Mouse (Mus musculus) thymus, postnatal 0 days (tissue): ENCODE measurements around the gene Eid3. TPM values are rescaled to one million over a fixed set of nuclear protein-coding genes. Genes with fewer than 3 reads are reported as not detected.
A peak's percentile ranks its signal among the peaks of the same experiment; 100 is the strongest.

Source experiments
- DNase-seq: peaks from one replicate; pipeline ENCODE4 v3.0.0-alpha.2; 2015; ENCODE audit warnings: low spot score
- polyA plus RNA-seq: library from polyadenylated mRNA; unstranded; fragments of >200 nt; fragmentation: Nextera tagmentation; extraction: Ambion mirVana; gene quantifications from 2 replicates; pipeline ENCODE4 v1.2.1, GENCODE M21; 2015

Eid3 gene
- polyA plus RNA-seq, 1 experiment from 2014 or later, result 0.27 TPM

DNA sequence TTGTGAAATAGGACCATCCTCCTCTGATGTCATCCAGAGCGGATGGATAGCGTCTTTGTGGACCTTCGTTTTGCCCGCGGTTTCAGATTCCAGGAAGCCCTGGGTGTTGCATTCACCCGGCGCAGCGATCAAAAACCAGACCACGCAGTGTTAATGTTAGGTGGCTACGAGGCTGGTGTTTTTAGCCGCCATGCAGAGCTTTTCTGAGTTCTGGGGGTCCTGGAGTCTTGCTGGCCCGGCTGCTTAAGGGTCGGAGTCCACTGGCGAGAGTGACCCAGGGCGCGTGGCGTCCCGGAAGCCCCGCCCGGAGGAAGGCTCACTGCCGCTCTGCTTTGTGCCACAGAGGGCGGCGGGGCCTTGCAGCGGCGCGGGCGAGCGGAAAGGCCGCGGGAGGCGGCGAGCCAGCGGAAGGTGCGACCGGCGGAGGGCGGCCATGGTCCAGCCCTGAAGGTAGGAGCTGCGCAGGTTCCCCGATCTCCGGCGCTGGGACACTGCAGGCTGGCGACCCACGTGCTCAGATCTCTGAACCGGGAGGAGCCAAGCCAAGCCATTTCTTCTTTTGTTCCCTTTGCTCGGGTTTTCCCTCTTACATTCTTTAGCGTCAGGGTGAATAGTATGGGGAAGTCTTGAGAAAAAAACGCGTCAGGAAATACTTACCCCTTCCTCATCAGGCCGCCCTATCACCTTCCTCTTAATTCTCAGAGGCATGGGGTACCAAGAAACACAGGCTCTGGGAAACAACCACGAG lies 6.1 kb upstream of the Eid3 start:
- peak; percentile 57 for DNase-seq

DNA sequence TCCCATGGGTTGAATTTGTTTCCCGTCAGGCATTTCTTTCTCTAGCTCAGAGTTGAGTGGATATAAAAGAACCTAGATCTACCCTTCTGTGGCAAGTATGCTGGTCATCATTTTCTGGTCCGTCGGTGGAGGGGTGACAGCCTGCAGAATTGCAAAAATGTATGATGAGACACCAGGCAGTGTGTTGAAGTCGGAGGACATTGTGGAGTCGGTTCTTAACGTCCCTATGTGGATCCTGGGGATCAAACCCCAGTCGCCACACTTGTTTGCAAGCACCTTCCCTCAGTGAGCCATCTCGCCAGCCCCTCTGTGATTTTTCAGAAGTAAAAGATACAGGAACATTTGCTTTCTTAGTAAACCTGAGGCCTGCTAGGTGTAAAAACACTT lies 5.5 kb upstream of the Eid3 start:
- peak; percentile 37 for DNase-seq

DNA sequence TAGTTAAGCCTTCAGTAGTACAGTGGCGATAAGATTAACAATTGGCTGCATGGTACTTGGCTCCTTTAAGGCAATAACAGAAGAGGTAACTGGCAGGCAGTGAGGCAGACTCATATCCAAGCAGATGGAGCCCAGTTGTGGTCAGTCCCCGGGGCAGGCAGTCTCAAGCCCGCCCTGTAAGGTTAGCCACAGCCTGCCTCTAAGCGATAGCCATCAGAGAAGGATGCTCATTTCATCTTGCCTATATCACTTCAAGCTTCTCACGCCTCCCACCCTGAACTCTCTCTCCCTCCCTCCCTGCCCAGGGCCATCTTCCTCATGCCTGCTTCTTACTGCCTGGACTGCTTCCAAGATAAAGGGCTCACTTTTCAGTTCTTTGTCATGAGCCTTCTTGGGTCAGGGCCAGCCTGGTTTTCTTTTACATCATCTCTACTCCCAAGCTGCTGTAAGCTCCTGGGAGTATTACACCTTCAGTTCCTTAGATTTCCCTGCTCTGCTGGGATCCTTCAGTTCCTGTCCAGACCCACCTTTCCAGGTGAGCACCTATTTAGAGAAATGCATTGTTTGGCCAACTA lies 3.2 kb upstream of the Eid3 start:
- DNase-seq, result no peak

DNA sequence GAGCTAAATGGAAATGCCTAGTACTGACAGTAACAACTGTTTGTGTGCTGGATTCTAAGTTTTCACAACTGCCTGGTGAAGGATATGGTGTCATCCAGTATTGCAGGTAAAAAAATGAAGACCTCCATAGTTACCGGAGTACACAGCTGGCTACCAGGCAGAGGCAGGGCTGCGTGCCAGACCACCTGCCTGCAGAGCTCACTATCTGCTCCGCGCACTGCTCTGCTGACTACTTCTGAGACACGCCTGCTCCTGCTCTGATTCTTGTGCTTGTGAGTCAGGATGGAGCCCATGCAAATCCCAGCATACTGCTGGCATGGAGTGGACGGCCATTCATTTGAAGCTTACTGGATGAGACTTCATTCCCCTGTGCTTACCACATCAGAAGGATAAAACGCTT lies 2.6 kb upstream of the Eid3 start:
- no peak for DNase-seq

DNA sequence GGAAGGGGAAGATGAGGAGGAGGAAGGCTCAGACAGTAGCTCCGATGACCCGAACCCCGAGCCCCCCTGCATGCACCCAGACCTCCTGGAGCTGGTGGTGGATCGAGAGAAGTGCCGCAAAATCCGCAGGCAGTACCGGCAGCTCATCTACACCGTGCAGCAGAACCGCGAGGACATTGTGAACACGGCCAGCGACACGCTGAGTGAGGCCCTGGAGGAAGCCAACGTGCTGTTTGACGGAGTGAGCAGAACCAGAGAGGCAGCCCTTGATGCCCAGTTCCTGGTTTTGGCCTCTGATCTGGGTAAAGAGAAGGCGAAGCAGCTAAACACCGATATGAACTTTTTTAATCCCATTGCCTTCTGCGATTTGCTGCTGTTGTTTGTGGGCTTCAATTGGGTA lies 406 bp downstream of the Eid3 start:
- no peak for DNase-seq

DNA sequence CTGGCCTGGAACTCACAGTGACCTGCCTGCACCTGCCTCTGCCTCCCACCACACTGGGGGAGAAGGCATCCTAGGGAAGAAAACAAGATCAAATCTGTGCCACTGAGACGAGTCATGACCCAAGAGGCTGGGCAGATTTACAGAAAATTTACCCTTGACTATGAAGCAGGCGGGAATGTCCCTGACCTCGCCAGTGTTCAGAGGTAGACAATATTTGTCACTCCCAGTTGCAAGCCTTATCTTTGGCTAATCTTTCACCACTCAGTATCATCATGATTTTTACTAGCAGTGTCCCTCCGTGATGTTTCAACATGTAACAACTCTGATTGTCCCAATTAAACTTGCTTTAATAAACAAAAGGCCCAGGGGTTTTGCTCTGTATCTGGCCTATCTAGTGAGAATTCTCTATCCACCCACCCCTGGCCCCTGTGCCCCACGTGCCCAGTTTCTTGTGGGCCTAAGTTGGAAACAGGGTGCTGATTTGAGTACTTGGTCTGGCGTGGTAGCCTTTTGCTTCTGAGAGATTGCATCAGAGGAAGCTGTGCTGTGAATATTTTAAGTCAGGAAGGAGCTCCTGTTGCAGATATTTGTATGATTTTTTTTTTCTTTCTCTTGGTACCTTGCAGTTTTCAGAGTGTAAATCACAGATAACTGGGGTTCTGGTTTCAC lies 2.1 kb downstream of the Eid3 start:
- DNase-seq, result no peak

DNA sequence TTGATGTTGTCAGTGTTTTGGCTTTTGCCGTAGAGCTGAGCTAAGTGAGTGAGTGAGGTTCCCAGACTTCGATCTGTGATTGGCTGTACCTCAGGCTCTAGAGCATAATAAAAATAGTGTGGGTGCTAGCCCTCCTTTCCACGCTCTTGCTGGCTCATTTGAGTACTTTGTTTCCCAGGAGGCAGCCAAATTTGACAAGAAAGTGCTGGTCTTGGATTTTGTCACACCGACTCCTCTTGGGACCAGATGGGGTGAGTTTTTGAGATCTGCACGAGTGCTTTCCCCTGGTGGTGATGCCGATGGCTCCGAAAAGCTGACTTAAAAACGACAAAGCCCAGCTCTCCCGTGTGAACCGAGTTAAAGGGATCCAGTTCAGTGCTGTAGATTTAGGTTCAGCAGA lies 9.0 kb downstream of the Eid3 start:
- DNase-seq, result no peak

DNA sequence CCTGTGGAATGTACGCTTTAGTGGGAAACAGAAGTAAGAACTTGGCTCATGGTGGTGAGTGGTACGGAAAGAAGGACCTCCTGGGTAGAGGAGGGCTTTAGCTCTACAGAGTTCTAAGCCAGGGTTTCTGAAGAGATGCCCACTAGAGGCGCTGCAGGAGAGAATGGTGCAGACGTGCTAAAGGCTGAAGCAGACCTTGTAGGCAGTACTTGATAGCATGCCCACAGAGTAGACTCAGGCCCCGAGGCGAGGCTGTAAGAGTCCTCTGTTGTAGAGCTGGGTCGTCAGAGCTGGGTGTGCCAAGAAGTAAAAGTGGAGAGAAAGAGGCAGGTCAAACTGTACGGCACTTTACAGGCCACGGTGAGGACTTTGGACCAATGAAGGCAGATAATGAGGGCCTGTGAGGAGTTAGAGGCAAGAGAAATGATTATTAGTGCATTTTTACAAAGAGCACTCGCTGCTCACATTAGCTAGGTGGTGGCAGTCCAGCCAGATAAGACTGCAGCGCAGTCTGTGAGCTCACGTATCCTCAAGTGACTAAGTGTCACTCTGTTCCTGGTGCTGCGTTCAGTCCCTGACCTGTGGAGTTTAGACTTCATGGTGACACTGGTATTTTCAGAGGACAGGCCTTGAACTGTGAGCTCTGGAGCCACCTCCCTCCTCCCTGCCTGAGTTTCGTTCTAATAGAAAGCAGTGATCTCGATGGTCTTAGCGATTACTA lies 9.8 kb downstream of the Eid3 start:
- no peak for DNase-seq

DNA sequence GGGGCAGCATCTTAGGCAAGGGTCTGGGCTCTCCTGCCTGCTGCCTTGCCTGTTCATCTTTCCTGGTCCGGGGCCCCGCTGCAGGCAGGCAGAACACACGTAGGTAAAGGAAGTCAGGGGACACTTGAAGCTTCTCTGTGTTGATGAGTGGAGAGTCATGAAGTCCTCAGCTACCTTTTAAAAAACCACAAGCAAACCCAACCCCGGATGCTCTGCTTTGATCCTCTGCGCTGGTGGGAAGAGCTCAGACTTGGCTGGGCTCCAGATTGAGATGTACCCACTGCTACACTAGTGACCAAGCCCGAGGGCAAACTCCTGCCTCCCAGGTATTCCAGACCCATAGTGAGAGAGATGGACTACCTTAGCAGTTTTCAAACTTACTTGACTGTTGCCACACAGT lies 20.9 kb downstream of the Eid3 start:
- DNase-seq, result peak; percentile 41

DNA sequence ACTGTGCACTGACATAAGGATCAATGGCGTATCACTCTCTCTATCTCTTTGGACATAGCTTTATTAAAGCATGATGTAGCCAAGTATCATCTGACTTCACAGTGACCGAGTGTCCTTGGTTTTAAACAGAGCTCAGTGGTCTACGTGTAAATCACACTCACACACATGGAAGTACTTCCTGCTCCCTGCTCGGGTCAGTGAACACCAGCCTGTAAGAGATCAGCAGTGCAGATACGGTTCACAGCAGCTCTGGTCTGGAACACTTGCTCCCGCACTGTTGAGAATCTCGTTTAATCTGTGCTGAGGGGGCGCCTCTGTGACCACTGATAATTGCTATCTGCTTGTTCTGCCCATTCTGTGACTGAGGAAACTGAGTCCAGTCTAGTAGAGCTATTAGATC lies 22.1 kb downstream of the Eid3 start:
- no peak for DNase-seq

DNA sequence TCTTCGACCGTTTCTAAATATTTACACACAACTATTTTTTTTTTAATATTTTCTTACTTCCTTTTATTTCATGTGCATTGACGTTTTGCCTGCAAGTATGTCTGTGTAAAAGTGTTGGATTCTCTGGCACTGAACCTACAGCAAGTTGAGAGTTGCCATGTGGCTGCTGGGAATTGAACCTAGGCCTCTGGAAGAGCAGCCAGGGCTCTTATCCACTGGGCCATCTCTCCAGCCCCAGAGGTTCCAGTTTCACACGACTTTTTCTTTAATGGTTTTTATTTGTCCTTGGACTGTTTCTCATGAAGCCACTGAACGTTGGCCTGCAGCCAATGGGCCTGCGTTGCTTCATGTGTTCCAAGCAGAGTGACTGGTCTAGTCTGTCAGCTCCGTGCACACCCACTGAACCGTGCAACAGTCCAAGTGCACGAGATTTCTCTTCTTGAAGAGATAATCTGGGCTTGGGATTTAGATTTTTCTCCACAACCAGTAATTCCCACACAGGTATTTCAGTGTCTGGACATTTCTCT lies 23.1 kb downstream of the Eid3 start:
- DNase-seq, result no peak

DNA sequence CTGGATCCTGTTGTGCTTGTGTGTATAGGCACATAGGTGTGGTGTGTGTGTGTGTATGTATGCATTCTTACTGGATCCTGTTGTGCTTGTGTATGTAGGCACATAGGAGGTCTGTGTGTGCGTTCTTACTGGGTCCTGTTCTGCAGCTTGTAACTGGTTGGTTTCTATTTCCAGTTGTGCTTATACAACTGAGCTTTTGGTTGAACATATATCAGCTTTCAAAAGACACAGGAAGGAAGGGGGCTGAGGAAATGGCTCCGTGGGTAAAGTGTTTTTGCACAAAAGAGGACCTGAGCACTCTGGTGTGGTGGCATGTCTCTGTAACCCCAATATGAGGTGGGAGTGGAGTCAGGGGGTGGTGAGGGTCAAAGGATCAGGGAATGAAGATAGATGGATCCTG lies 24.5 kb downstream of the Eid3 start:
- peak; percentile 32 for DNase-seq

DNA sequence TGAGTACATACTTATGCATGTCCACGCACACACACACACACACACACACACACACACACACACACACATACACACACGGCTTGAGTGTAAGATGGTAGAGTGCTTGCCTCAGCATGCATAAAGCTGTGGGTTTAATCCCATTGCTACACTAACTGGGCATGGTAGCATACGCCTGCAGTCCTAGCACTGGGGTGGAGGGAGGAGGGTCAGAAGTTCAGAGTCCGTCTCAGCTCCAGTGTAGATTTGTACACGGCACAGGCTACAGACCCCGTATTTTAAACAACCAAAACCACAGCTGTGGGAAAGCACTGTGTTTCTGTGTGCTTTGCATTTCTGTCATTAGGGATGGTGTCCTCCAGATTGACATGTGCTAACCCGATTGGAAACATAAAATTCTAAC lies 25.0 kb downstream of the Eid3 start:
- no peak for DNase-seq

DNA sequence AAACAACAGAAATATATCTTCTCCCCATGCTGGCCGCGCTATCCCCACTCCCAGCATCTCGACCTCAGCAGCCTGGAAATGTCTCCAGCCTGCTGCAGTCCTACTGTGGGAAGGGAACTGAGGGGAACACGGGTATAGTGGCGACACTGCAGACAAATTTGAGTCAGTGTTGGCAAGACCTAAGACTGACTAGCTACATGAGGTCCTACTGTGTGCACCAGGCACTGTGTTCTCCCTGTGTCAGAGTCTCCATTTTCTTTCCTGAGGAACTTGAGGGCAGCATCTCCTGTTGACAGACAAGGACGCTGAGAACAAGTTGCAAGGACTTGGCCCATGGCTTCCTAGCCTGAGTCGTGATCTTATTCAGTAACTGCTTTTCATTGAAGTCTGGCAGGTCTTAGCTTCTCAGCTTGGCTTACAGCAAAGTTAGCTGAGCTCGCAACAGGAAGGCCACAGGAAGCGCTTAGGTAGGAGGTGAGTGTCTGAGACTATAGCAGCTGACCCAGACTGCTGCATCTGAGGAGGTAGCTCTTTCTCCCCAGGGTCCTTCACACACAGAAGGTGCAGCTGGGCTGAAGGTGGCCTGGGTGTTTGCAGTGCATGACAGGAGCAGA lies 26.1 kb downstream of the Eid3 start:
- no peak for DNase-seq

DNA sequence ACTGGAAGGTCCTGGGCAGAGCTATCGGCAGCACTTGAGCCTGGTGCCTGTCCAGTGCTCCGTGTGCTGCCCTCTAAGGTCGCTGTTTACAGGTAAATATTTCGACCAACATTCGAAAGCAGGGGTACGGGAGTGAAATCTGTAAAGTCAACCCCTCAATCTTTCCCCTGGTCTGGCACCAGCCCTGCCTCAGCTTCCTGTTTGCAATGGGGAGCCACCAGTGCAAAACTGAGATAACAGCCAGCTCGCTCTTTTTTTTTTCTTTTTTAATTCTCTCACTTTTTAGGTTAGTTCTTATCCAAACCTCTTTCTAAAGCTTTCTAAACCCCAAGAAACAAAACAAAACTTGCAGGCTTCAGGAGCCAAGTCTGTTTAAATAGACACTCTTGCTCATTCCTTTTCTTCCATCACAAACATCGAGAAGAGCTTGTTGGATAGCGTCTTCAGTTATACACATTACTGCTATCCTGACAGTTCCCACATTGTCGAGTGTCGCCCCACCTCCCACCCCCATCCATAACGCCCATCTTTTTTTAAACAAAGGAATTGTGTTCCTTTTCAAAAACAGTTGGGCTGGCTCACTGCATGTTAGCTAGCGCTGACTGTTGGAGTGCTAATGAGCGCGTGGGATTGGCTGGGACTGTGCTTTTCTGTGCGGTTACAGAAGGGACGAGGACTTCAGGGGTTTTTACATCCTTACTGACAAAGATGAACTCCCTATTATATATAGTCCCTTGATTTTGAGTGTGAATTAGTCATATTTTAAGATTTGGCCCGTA lies 27.6 kb downstream of the Eid3 start:
- no peak for DNase-seq

DNA sequence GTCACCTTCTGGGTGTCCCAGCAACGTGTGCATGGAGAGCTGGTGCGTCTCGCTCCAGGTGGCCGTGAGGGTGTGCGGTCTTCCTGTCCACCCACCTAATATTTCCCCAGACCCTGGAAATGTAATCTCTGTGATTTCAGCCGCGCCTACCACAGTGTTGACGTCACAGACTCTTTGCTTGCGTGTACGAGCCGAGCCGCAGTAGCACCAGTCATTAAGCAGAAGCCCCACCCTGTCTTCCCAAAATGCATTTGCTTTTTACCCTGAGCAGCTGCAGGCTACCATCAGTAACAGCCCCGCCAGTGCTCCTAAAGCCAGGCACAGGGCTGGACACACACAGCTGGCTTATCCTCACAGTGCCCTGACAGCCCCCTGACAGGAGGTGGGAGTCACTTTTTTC lies 31.5 kb downstream of the Eid3 start:
- DNase-seq, result no peak

DNA sequence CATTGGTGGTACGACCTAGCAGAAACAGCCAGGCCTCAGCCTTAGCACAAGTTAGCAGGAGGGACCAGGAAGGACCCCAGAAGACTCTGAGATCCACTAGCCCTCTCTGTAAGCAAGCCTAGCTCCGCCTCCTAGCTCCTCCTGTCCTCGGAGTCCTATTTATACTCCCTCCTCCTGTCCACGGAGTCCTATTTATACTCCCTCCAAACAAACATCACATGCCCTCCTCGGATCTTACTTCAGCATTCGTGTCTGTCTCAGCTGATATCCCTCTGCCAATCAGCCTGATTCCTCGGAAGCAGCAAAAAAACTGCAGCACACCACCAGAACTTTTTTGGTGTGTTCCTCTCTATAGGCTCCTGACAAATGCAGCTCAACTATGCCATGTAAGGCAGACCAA lies 32.5 kb downstream of the Eid3 start:
- no peak for DNase-seq

DNA sequence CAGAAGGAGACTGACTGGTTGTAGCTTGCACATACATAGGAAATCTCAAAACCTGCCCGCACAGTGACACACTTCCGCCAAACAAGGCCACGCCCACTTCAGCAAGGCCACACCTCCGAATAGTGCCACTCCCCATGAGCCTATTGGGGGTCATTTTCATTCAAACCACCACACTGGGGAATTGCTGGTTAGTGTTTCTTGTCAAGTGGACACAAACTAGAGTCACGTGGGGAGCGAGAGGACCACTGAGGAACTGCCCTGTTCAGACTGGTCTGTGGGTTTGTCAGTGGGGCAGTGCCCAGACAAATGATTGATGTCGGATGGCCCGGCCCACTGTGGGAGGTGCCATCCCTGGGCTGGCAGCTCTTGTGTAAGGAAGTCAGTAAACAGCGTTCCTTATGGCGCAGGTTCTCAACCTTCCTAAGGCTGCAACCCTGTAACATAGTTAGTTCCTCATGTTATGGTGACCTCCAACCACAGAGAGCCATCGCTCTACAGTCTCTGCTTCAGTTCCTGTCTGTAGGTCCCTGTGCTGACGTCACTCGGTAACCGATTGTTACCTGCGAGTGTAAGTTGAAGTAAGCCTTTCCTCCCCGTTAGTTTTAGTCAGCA lies 33.5 kb downstream of the Eid3 start:
- DNase-seq, result peak; percentile 71

DNA sequence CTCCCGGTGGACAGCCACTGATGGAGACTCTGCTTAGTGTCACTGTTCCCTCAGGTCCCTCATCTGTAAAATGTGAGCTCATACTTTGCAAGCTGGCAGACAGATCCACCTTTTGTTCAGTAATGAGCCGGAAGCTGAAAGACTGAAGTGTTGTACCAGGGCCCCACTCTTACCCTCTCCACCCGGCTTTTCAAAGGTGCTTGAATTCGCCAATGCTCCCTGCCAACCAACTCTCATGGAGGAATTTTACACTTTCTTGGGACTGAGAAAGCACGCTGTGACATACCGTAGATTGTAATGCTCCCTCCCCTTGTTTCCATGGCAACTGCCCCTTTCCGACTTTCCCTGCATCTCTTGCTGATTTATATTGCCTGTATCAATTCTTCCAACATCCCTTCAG lies 34.1 kb downstream of the Eid3 start:
- DNase-seq, result no peak

DNA sequence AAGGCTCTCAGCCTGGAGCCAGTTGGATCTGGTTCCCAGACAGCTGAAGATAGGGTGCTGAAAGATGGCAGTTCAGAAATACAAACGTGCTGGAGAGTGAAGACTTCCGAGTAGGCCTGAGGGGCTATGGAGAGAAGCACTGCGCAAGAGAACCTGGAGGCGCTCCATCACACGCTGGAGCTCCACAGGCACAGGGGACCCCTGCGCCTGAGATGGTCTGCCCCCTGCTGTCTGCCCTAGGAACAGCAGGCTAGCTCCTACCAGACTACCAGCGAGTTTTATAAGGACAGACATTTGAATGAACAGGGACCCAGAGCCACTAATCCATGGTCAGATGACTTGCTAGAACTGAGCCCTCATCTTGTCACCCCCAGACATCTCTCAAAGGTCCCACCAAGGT lies 35.0 kb downstream of the Eid3 start:
- peak; percentile 86 for DNase-seq
